Mouse (Mus musculus) megakaryocyte, embryonic 14.5 days (primary cell): ENCODE measurements around the gene Stk32c.

Experiments used
- FLI1 ChIP-seq: IDR thresholded peaks from 2 replicates; pipeline ENCODE4 v1.6.1; 2012; ENCODE audit warnings: low read length, inconsistent platforms, mixed read lengths
- GATA1 ChIP-seq: IDR thresholded peaks from 3 replicates; pipeline ENCODE4 v1.6.1; 2012; ENCODE audit warnings: mixed read lengths, low read length, inconsistent platforms, borderline replicate concordance

- TF ChIP-seq GATA1 (no peak), FLI1 (no peak)
Measured at GRCm38 (mm10) chr7:139224725-139225124, 11.6 kb upstream of the Stk32c start.
